Comparison of ENCODE assay signal across 9 mouse cellular contexts in genomic region chr2:29100822-29101534, GRCm38 (mm10). TPM values are rescaled to one million over a fixed set of nuclear protein-coding genes. Genes with fewer than 3 reads are reported as not detected.
DNase-seq lines count a peak whose midpoint lies in the region; ATAC-seq lines count a peak whose summit lies in the region.
"Had no signal": no experiment of that assay in that cellular context is flagged by ENCODE, and none has a peak within 500 bp of the region (broad histone marks: within the 10 kb centered on the region; RNA-seq: fewer than 3 reads in every experiment).

No protein-coding gene starts in this region.

- H3K4me2 ChIP-seq in intestine, embryonic 15.5 days (replicated peaks) = peak overlapping the region; percentile 29; the same call in 1 of the 2 replicates
- H3K4me2 ChIP-seq in stomach, embryonic 16.5 days (ENCODE audit: low read depth, low read length) = peak overlapping the region; percentile 14; the same call in 1 of the 2 replicates

- peak; percentile 24 for DNase-seq in adrenal gland, adult 2 months
- no peak for DNase-seq in adrenal gland, adult 8-10 months
- DNase-seq in c-Kit-positive CD71-positive TER-119-positive erythroid progenitor cells, embryonic 14.5 days (ENCODE audit: low spot score) = no peak
- DNase-seq in embryo, embryonic 11 days = no peak
- DNase-seq: cerebellum, postnatal 10 days had no signal

- no peaks in the 10 kb centered on the region for H3K36me3 ChIP-seq in megakaryocyte, embryonic 14.5 days (replicated peaks; ENCODE audit: low read length)
- H3K36me3 ChIP-seq in intestine, embryonic 15.5 days = no peaks in the 10 kb centered on the region
- no peaks in the 10 kb centered on the region for H3K36me3 ChIP-seq in stomach, embryonic 16.5 days (ENCODE audit: control insufficient read depth, insufficient read depth, low read length)

- H3K9me3 ChIP-seq in megakaryocyte, embryonic 14.5 days = no peaks in the 10 kb centered on the region
- H3K9me3 ChIP-seq in intestine, embryonic 15.5 days = no peaks in the 10 kb centered on the region
- no peaks in the 10 kb centered on the region for H3K9me3 ChIP-seq in stomach, embryonic 16.5 days (replicated peaks; ENCODE audit: control insufficient read depth, low read length)

- peak overlapping the region; percentile 88 for H3K4me3 ChIP-seq in megakaryocyte, embryonic 14.5 days (replicated peaks)
- no peak overlapping the region for H3K4me3 ChIP-seq in intestine, embryonic 15.5 days (replicated peaks)
- no peak overlapping the region for H3K4me3 ChIP-seq in stomach, embryonic 16.5 days (replicated peaks; ENCODE audit: low read length)

- H3K4me1 ChIP-seq in megakaryocyte, embryonic 14.5 days = peaks cover 30% of the 10 kb centered on the region
- H3K4me1 ChIP-seq in intestine, embryonic 15.5 days (replicated peaks) = 0 out of 2 replicates have a peak, but pooled peaks cover 2% of the 10 kb centered on the region
- H3K4me1 ChIP-seq in stomach, embryonic 16.5 days (ENCODE audit: control insufficient read depth, insufficient read depth, low read length) = no peaks in the 10 kb centered on the region

- no peaks in the 10 kb centered on the region for H3K27me3 ChIP-seq in megakaryocyte, embryonic 14.5 days (replicated peaks)
- no peaks in the 10 kb centered on the region for H3K27me3 ChIP-seq in intestine, embryonic 15.5 days (replicated peaks)
- no peaks in the 10 kb centered on the region for H3K27me3 ChIP-seq in stomach, embryonic 16.5 days (ENCODE audit: control insufficient read depth, insufficient read depth, low read length)

- 62% methylated on average over 7 of the region's 7 CpGs for WGBS in intestine, embryonic 15.5 days
- WGBS in stomach, embryonic 16.5 days = 62% methylated on average over 7 of the region's 7 CpGs

- H3K9ac ChIP-seq in intestine, embryonic 15.5 days = no peak overlapping the region
- H3K9ac ChIP-seq in stomach, embryonic 16.5 days (ENCODE audit: low read length) = 0 out of 2 replicates have a peak overlapping the region, but pooled peaks have one; percentile 6

- no peak for ATAC-seq in megakaryocyte, adult 5-6 weeks (ENCODE audit: poor library complexity, severe bottlenecking)
- ATAC-seq in intestine, embryonic 15.5 days = no peak
- ATAC-seq in stomach, embryonic 16.5 days (ENCODE audit: insufficient read depth, low FRiP score) = no peak

- H3K27ac ChIP-seq in intestine, embryonic 15.5 days = no peak overlapping the region
- no peak overlapping the region for H3K27ac ChIP-seq in stomach, embryonic 16.5 days (ENCODE audit: low read length)

RNA-seq across cellular contexts. Expression of gene Setx, which starts 23.0 kb away (rescaled TPM):
- 10 to 100 TPM; 21.7 to 29.6 TPM for total RNA-seq in adrenal gland, adult 2 months (2021)
- polyA plus RNA-seq in adrenal gland, adult 2 months (2012; rRNA removed) = 2.7 and 2.9 TPM in 2 replicates
- 10 to 100 TPM; 31.8 to 40.5 (median 36.1) TPM for total RNA-seq in adrenal gland, adult 8-10 months (2022)
- 1.4 and 1.6 TPM in 2 replicates for polyA plus RNA-seq in megakaryocyte, embryonic 14.5 days (2012; ENCODE audit: insufficient read depth, low replicate concordance)
- 33.0 and 42.0 TPM in 2 replicates for total RNA-seq in megakaryocyte, adult 5-6 weeks (2015)
- total RNA-seq in megakaryocyte, adult 5-6 weeks (2017) = 51.4 and 81.2 TPM in 2 replicates
- polyA plus RNA-seq in intestine, embryonic 15.5 days (2015; fragmentation: Nextera tagmentation; extraction: Ambion mirVana) = 6.9 and 7.2 TPM in 2 replicates
- polyA plus RNA-seq in stomach, embryonic 16.5 days (2015; fragmentation: Nextera tagmentation; extraction: Ambion mirVana) = 8.1 and 8.6 TPM in 2 replicates

RNA-seq across cellular contexts. Expression of gene Ttf1, which starts 40.9 kb away (rescaled TPM):
- total RNA-seq in adrenal gland, adult 2 months (2021) = 10 to 100 TPM in 1 of 2 experiments, 1 to 10 TPM in 1; 9.8 to 12.5 TPM
- 2.7 and 3.0 TPM in 2 replicates for polyA plus RNA-seq in adrenal gland, adult 2 months (2012; rRNA removed)
- 10 to 100 TPM; 12.4 to 23.3 (median 14.7) TPM for total RNA-seq in adrenal gland, adult 8-10 months (2022)
- 3.2 TPM in 1 of 2 replicates, not detected in the other for polyA plus RNA-seq in megakaryocyte, embryonic 14.5 days (2012; ENCODE audit: insufficient read depth, low replicate concordance)
- 13.0 and 17.1 TPM in 2 replicates for total RNA-seq in megakaryocyte, adult 5-6 weeks (2015)
- total RNA-seq in megakaryocyte, adult 5-6 weeks (2017) = 18.6 and 22.9 TPM in 2 replicates
- polyA plus RNA-seq in intestine, embryonic 15.5 days (2015; fragmentation: Nextera tagmentation; extraction: Ambion mirVana) = 9.1 and 9.6 TPM in 2 replicates
- polyA plus RNA-seq in stomach, embryonic 16.5 days (2015; fragmentation: Nextera tagmentation; extraction: Ambion mirVana) = 10.0 and 10.4 TPM in 2 replicates

RNA-seq across cellular contexts. Expression of gene Cfap77, which starts 46.1 kb away (rescaled TPM):
- total RNA-seq in adrenal gland, adult 2 months (2021) = under 1 TPM in 1 of 2 experiments, not detected in 1; 0.37 TPM
- 0.16 TPM in 1 of 2 replicates, not detected in the other for polyA plus RNA-seq in adrenal gland, adult 2 months (2012; rRNA removed)
- total RNA-seq in adrenal gland, adult 8-10 months (2022) = 1 to 10 TPM in 2 of 4 experiments, under 1 TPM in 2; 0.44 to 1.6 (median 0.93) TPM
- polyA plus RNA-seq in megakaryocyte, embryonic 14.5 days (2012; ENCODE audit: insufficient read depth, low replicate concordance) = 0.25 TPM in 1 of 2 replicates, not detected in the other
- 0.32 TPM in 1 of 2 replicates, not detected in the other for total RNA-seq in megakaryocyte, adult 5-6 weeks (2015)
- not detected in 2 replicates for total RNA-seq in megakaryocyte, adult 5-6 weeks (2017)
- polyA plus RNA-seq in intestine, embryonic 15.5 days (2015; fragmentation: Nextera tagmentation; extraction: Ambion mirVana) = 0.25 and 0.54 TPM in 2 replicates
- 0.29 and 0.62 TPM in 2 replicates for polyA plus RNA-seq in stomach, embryonic 16.5 days (2015; fragmentation: Nextera tagmentation; extraction: Ambion mirVana)
